Mouse (Mus musculus) urinary bladder, postnatal 36 days (tissue): Measurements from ENCODE around the gene Slc3a2.

ENCODE experiments used
- DNase-seq, 2 experiments: peaks; one replicate each; pipeline ENCODE4 v3.0.0; 2022; ENCODE audit warnings: low spot score in 2 of 2, mixed read lengths in 1 of 2

Slc3a2 gene

DNA sequence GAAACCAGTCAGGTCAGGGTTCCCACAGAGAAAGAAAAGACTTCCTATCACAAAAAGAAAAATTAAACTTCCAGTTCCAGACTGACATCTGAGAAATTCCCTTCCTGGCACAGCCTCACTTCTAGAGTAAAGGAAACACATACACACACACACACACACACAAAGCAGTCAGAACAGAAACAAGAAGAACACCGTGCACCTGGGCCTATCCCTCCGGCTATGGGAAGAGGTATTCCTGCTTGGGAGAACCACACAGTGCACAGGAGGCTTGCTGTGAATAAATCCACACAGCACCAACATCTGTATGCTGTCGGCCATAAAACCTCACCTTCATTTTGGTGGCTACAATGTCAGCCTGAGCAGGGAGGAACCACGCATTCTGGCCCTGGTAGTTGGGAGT, 11.7 kb downstream of the Slc3a2 start:
- DNase-seq: no peak

- no peak for DNase-seq
Observed at GRCm38 (mm10) chr19:8710057-8710456, 13.1 kb downstream of the Slc3a2 start.

DNA sequence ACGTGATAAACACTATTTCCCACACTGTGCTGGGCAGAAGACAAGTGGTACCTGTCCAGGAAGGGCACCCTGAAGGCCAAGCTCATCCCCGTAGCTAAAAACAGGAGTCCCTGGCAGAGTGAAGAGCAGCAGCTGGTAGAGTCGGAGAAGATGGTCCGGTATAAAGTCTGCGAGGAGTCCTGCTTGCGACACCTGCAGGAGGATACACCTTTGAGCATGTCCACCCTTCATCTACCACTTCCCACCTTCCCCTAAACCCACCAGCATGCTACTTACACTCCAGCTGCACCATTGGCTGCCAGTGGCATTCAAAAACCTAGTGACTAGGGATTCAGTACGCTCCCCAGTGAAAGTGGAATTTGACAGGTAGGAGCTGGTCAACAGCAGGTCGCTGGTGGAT, 14.2 kb downstream of the Slc3a2 start:
- no peak for DNase-seq

GRCm38 (mm10) chr19:8706930-8707329, 16.2 kb downstream of the Slc3a2 start:
- no peak for DNase-seq

GRCm38 (mm10) chr19:8706132-8706667, 17.0 kb downstream of the Slc3a2 start:
- no peak for DNase-seq

DNA sequence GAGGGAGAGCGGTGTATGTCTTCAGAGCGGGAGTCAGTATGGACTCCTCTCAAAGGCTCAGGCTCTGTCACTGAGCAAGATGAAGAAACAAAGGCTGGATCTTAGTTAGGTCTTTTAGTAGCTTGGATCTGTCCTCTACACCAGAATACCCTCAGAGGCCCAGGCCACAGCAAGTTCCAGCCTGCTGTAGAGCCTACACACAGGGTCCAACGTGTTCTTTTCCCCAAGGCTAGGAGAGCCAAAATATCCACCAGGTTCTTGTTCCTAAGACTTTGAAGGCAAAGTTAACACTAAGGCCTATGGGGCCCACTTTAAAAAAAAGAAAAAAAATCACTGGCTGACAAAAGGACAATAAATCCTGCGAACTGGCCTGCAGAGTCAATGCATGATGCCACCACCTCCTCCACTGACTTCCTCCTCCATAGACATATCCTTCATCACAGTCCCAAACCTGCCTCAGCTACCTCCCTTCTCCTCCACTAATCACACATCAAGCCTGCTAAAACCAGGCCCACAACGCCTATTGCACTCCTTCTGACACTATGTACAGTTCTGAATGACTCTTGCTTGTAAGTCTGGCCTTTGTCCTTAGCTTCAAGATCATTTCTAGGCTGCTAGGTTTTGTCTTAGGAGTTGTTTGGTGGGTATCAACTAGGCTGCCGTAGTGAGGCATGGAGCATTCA, 18.0 kb downstream of the Slc3a2 start:
- no peak for DNase-seq

DNA sequence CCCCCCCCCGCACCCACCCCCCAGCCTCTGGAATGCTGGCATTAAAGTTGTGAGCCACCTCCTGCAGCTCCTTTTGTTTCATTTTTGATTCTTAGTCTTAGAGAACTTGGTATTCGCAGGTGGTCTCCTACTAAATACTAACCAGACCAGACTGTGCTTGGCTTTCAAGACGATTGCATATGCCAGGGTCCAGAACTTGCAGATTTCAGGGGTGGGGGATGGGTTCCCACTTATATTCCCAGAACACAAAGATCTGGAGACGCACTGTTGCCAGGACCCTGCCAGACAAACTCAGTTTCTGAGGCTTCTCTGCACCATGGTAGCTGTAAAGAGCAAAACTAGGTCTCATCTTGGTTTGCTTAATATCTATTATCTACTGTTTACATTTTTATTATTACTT, 19.6 kb downstream of the Slc3a2 start:
- DNase-seq: no peak

- DNase-seq: no peak
Observed at GRCm38 (mm10) chr19:8702458-8702857, 20.7 kb downstream of the Slc3a2 start.

DNA sequence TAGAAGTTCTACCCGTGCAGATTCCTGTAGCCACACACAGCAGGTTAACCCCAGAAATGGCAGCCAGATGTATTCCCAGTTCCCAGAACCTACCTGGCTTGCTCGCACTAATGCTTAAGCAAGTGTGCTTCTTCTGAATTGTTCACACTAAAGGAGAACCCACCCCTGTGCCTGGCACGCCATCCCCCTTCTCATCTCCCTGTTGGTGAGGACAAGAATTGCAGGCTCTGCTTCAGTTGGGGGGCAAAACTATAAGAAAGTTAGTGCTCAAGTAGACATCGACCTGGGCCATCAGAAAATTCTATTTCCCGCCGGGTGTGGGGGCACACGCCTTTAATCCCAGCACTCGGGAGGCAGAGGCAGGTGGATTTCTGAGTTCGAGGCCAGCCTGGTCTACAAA, 23.5 kb downstream of the Slc3a2 start:
- no peak for DNase-seq

DNA sequence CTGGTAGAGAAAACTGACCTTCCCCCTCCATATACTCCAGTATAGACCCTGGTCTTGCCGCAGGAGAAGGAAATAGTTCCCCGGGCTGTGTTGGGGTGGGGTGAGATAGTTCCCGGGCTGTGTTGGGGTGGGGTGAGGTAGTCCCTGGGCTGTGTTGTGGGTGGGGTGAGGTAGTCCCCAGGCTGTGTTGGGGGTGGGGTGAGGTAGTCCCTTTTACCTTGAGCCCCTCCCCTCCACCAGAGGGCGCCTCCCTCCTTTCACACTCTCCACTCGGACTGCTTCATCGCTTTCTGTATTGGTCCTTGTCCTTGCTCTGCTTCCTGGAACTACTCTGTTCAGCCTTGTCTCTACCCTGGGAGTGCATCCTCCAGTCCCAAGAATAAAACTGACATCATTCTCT, 27.8 kb downstream of the Slc3a2 start:
- DNase-seq: peak in 1 of 2 experiments; percentile 54

- DNase-seq: no peak
Observed at GRCm38 (mm10) chr19:8692740-8693139, 30.4 kb downstream of the Slc3a2 start.

DNA sequence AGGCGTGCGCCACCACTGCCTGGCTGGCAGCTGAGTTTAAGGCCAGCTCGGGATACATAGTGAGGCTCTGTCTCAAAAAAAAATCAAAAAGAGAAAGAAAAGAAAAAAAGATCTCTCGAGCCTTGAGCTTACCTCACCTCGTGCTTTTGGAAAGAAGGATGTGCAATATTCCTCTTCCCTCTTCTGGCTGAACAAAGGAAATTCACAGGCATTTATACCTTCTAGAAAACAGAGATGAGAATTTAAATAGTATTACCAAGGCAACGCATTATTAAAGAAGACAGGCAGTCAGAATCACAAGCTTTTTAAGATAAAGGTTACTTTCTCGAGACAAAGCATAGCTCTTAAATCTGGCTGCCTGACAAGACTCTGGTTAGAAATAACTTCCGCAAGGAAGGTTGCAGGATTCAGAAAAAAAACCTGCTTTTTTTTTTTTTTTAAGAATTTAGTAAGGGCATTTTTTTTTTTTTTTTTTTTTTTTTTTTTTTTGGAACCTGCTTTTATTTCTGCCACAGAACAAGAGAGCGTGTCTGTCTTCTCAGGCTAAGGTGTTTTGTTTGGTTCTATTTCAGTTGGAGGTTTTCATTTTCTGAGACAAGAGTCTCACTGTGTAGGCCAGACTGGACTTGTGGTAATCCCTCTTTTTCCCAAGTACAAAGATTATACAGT, 31.2 kb downstream of the Slc3a2 start:
- no peak for DNase-seq

- DNase-seq: no peak
Observed at GRCm38 (mm10) chr19:8683627-8684026, 39.5 kb downstream of the Slc3a2 start.

DNA sequence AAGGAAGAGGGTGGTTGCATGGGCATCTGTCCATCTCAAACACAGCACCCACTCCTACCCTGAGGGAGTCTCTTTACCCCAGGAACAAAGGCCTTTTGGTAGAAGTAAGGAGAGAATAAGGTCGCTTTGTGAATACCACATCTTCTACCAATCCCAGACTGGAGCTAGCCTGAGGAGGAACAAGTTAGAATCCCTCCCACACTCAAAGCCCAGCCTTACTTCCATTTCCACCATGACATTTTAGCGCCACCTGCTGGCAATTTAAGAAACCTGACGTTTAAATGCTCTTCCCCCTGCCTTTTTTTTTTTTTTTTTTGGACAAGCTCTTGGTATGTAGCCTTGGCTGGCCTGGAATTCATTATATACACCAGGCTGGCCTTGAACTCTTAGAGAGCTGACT, 40.2 kb downstream of the Slc3a2 start:
- DNase-seq: peak; percentile 56 to 65

DNA sequence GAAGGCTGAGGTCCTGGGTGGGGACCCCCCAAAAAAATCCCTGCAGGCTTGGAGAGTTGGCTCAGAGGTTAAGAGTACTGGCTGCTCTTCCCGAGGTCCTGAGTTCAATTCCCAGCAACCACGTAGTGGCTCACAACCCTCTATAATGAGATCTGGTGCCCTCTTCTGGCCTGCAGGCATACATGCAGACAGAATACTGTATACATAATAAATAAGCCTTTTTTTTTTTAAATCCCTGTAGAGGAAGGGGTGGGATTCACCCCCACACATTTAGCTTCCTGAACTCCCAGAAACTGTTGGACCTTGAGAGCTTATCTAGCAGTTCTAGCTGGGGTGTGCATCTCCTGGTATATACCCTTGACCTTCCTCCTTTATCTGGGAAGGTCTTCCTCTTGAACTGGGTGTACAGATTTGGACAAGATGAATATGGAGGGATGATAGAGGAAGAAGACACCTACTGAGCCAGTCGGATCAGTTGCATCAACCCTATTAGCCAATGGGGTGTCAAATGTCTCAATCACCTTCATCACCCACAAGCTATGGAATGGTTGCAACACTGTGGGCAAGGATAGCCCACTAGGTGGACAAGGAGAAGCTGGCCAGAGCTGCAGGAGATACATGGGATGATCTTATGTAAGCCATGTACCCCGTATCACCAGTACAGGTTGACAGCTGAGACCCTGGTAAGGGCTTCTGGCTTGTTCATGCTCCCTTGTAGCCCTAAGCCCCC, 41.4 kb downstream of the Slc3a2 start:
- no peak for DNase-seq

DNA sequence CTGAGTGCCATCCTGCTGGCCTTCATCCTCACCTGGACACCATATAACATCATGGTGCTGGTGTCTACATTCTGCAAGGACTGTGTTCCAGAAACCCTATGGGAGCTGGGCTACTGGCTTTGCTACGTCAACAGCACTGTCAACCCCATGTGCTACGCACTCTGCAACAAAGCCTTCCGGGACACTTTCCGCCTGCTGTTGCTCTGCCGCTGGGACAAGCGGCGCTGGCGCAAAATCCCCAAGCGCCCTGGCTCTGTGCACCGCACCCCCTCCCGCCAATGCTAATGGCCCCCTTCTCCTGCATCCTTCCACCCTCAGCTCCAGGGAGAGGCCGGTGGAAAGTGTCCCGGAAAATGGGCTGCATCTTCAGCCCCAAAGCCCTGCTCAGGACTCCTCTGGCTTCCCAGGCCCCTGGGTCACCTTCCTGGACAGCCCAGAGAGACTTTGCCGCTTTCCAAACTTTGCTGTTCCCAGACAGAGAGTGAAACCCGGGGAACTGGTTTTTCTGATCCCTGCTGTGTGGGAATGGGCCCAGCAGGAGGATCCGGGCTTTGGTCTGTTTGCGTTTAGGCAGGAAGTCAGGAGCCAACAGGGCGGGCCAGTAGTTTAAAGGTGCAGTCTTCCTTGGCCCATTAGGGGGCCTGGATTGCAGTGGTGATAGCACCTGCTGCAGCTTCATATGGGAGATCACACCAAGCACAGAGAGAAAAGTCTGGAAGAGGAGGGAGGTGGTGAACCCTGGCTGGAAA, 44.0 kb downstream of the Slc3a2 start:
- DNase-seq: peak; percentile 19 to 30

GRCm38 (mm10) chr19:8673336-8674063, 49.7 kb downstream of the Slc3a2 start:
- no peak for DNase-seq

- DNase-seq: no peak
Observed at GRCm38 (mm10) chr19:8672859-8673258, 50.3 kb downstream of the Slc3a2 start.

- no peak for DNase-seq
Observed at GRCm38 (mm10) chr19:8665746-8666145, 57.4 kb downstream of the Slc3a2 start.

DNA sequence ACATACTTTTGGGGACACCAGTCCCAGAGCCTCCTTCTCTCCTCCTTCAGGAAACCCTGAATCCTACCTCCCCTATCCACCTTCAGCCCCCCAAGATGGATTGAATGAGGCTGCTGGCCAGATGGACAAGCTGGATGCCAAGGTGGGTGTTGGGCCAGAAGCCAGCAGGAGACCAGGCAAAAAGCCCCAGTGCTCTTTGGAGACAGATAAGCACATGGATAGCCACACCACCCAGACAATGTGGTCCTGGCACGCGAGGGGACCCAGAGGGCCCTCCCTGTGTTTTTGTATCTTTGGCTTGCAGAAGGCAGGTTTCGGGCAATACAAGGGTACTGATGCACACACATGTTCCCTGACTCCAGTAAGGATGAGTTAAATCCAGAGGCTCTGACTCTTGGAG, 58.3 kb downstream of the Slc3a2 start:
- no peak for DNase-seq

- DNase-seq: no peak
Observed at GRCm38 (mm10) chr19:8663911-8664421, 59.2 kb downstream of the Slc3a2 start.
